Mouse (Mus musculus) hindbrain, embryonic 14.5 days (tissue): ENCODE data around the gene Borcs8. TPM values are rescaled to one million over a fixed set of nuclear protein-coding genes. Genes with fewer than 3 reads are reported as not detected.

Experiments used
- ATAC-seq: fragments of 200-750 bp; cut with Nextera tagmentation; 2 replicates; pipeline ENCODE4 v1.8.0; 2017; ENCODE audit warnings: moderate number of reproducible peaks, mild to moderate bottlenecking, moderate TSS enrichment, moderate library complexity; ENCODE audit not compliant: low FRiP score
- DNase-seq: peaks from one replicate; pipeline ENCODE4 v3.0.0-alpha.2; 2015; ENCODE audit warnings: low spot score
- H3K27ac ChIP-seq: fragments of 300-500 bp; sonication (generic); 2 replicates; pipeline ENCODE4 v1.5.1; 2014; ENCODE audit warnings: mild to moderate bottlenecking, moderate library complexity
- H3K27me3 ChIP-seq: fragments of 300-500 bp; sonication (generic); 2 replicates; pipeline ENCODE4 v1.6.1; 2014; ENCODE audit warnings: mild to moderate bottlenecking, low read length, mixed read lengths; ENCODE audit not compliant: control insufficient read depth, insufficient read depth
- H3K36me3 ChIP-seq: fragments of 300-500 bp; sonication (generic); replicated peaks from 2 replicates; pipeline ENCODE4 v1.6.1; 2014; ENCODE audit not compliant: control insufficient read depth, insufficient read depth
- H3K4me1 ChIP-seq: fragments of 300-500 bp; sonication (generic); replicated peaks from 2 replicates; pipeline ENCODE4 v1.6.1; 2014; ENCODE audit warnings: antibody characterized with exemption, low read length, mixed read lengths; ENCODE audit not compliant: control insufficient read depth, insufficient read depth
- H3K4me2 ChIP-seq: fragments of 300-500 bp; sonication (generic); replicated peaks from 2 replicates; pipeline ENCODE4 v1.6.1; 2014; ENCODE audit warnings: mild to moderate bottlenecking, moderate library complexity
- H3K4me3 ChIP-seq: fragments of 300-500 bp; sonication (generic); replicated peaks from 2 replicates; pipeline ENCODE4 v1.5.1; 2014; ENCODE audit warnings: mild to moderate bottlenecking, low read length
- H3K9ac ChIP-seq: fragments of 300-500 bp; sonication (generic); 2 replicates; pipeline ENCODE4 v1.6.1; 2014
- H3K9me3 ChIP-seq: fragments of 300-500 bp; sonication (generic); 2 replicates; pipeline ENCODE4 v1.6.1; 2016; ENCODE audit warnings: low read length; ENCODE audit not compliant: control insufficient read depth
- WGBS: fragments of 180-500 bp; shearing (Covaris S2); extraction: QIAGEN DNeasy Blood & Tissue Kit; methylation state at CpG from one replicate; pipeline ENCODE4 v1.1.7; 2014; 5-methylcytosine and 5-hydroxymethylcytosine counted together
- microRNA-seq: library from miRNA; unstranded; fragments of <30 nt; microRNA quantifications from one replicate; pipeline ENCODE4, GENCODE M21; 2016
- polyA plus RNA-seq: library from polyadenylated mRNA; unstranded; fragments of >200 nt; fragmentation: Nextera tagmentation; extraction: Ambion mirVana; gene quantifications from 2 replicates; pipeline ENCODE4 v1.2.1, GENCODE M21; 2014

The Borcs8 gene
- polyA plus RNA-seq, 1 experiment from 2014 or later, result 62.1 TPM

DNA sequence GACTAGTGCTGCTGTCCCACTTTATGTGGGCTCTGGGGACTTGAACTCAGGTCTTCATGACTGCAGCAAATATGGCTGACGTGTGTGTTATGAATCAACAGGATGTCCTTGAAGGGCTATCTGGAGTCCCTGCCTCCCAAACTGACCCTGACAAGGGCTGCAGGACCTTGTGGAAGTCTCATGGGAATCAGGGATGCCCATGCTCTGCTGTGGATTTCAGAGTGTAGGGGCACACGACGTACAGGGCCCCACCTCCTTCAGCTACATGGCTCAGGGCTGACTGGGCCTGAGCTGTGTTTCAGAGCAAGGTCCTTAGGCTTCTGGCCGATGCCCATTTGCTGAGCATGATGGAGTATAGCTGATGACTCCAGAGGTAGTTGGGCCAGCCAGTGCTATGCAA lies 43.9 kb downstream of the Borcs8 start:
- peaks cover 21% of the 10 kb centered on the region for H3K36me3 ChIP-seq
- ATAC-seq (no peak), DNase-seq (no peak)
- 93% methylated on average over 4 of the region's 4 CpGs for WGBS
- H3K4me2 ChIP-seq, result no peak overlapping the region
- no peaks in the 10 kb centered on the region for H3K9me3 ChIP-seq
- H3K4me1 ChIP-seq, result no peaks in the 10 kb centered on the region
- H3K27ac ChIP-seq, result no peak overlapping the region
- H3K4me3 ChIP-seq, result no peak overlapping the region
- no peaks in the 10 kb centered on the region for H3K27me3 ChIP-seq
- no peak overlapping the region for H3K9ac ChIP-seq

DNA sequence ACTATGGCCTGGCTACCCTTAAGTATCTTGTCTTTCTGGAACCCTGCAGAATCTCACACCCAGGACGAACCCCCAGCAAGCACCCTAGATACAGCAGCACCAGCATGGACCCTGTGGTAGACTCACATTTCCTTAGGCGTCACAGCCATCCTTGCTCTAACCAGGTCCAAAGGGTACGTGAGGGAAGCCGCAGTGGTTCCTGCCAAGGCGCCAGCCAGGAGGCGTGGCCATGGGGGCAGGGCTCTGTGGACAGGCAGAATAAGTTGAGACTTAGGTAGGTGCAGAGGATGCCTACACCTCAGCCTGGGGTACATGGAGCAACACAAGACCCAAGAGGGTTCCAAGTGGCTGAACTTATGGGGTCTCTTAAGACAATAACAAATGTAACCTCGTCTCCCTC lies 49.4 kb downstream of the Borcs8 start:
- Histone ChIP-seq H3K27me3 (no peaks in the 10 kb centered on the region), H3K9ac (no peak overlapping the region), H3K27ac (no peak overlapping the region), H3K4me3 (no peak overlapping the region), H3K9me3 (no peaks in the 10 kb centered on the region), H3K4me2 (no peak overlapping the region), H3K4me1 (no peaks in the 10 kb centered on the region), H3K36me3 (peaks cover 16% of the 10 kb centered on the region; the same call in 1 of the 2 replicates)
- WGBS, result 72% methylated on average over 7 of the region's 7 CpGs
- ATAC-seq (no peak), DNase-seq (no peak)

- Histone ChIP-seq H3K4me2 (no peak overlapping the region), H3K9me3 (no peaks in the 10 kb centered on the region), H3K4me1 (no peaks in the 10 kb centered on the region), H3K27ac (no peak overlapping the region), H3K36me3 (peaks cover 16% of the 10 kb centered on the region; the same call in 1 of the 2 replicates), H3K9ac (no peak overlapping the region), H3K4me3 (no peak overlapping the region), H3K27me3 (no peaks in the 10 kb centered on the region)
- DNase-seq (no peak), ATAC-seq (no peak)
- 59% methylated on average over 5 of the region's 5 CpGs for WGBS
Observed at GRCm38 (mm10) chr8:70193238-70193637, 53.9 kb downstream of the Borcs8 start.

GRCm38 (mm10) chr8:70194191-70194590 lies 54.9 kb downstream of the Borcs8 start:
- H3K4me2 ChIP-seq, result no peak overlapping the region
- no peaks in the 10 kb centered on the region for H3K27me3 ChIP-seq
- no peak overlapping the region for H3K4me3 ChIP-seq
- H3K27ac ChIP-seq, result no peak overlapping the region
- H3K36me3 ChIP-seq, result peaks cover 16% of the 10 kb centered on the region; the same call in 1 of the 2 replicates
- H3K9me3 ChIP-seq, result no peaks in the 10 kb centered on the region
- ATAC-seq (no peak), DNase-seq (no peak)
- WGBS, result 96% methylated on average over 3 of the region's 3 CpGs
- H3K9ac ChIP-seq, result no peak overlapping the region
- H3K4me1 ChIP-seq, result no peaks in the 10 kb centered on the region

- H3K36me3 ChIP-seq, result peaks cover 16% of the 10 kb centered on the region; the same call in 1 of the 2 replicates
- no peak overlapping the region for H3K4me2 ChIP-seq
- H3K9me3 ChIP-seq, result no peaks in the 10 kb centered on the region
- DNase-seq (no peak), ATAC-seq (no peak)
- no peak overlapping the region for H3K27ac ChIP-seq
- H3K4me1 ChIP-seq, result no peaks in the 10 kb centered on the region
- WGBS, result 85% methylated on average over 2 of the region's 2 CpGs
- no peak overlapping the region for H3K4me3 ChIP-seq
- no peak overlapping the region for H3K9ac ChIP-seq
- H3K27me3 ChIP-seq, result no peaks in the 10 kb centered on the region
Observed at GRCm38 (mm10) chr8:70195762-70196161, 56.5 kb downstream of the Borcs8 start.

Small RNA genes within 50 kb of the gene (microRNA-seq; reads per million reads assigned to microRNA genes)
- 4.5 reads per million, percentile 20 among the genes with 10 or more reads in this experiment for gene Mir7066

Other genes with a start within 250 kb of the Borcs8 start
- 4.6 and 4.7 TPM in 2 replicates for gene Tssk6, start 237.3 kb upstream of the Borcs8 start, polyA plus RNA-seq
- 201 and 213 TPM in 2 replicates for gene Ndufa13, start 236.9 kb upstream of the Borcs8 start, polyA plus RNA-seq
- 11.0 and 12.3 TPM in 2 replicates for gene Yjefn3, start 236.8 kb upstream of the Borcs8 start, polyA plus RNA-seq
- gene Gatad2a, start 143.1 kb upstream of the Borcs8 start, polyA plus RNA-seq, result 26.4 and 26.5 TPM in 2 replicates
- gene Mau2, start 96.8 kb upstream of the Borcs8 start, polyA plus RNA-seq, result 69.3 and 69.4 TPM in 2 replicates
- gene Sugp1, start 96.7 kb upstream of the Borcs8 start, polyA plus RNA-seq, result 40.3 and 44.8 TPM in 2 replicates
- gene Tm6sf2, start 66.6 kb upstream of the Borcs8 start, polyA plus RNA-seq, result 1.0 and 1.9 TPM in 2 replicates
- gene Hapln4, start 56.0 kb upstream of the Borcs8 start, polyA plus RNA-seq, result 0.80 and 1.1 TPM in 2 replicates
- 141 and 152 TPM in 2 replicates for gene Ncan, start 18.6 kb upstream of the Borcs8 start, polyA plus RNA-seq
- gene Nr2c2ap, start 8.2 kb upstream of the Borcs8 start, polyA plus RNA-seq, result 29.1 and 29.5 TPM in 2 replicates
- gene Rfxank, start 345 bp upstream of the Borcs8 start, polyA plus RNA-seq, result 7.2 and 8.2 TPM in 2 replicates
- 0.73 and 0.83 TPM in 2 replicates for gene Mef2b, start 212 bp downstream of the Borcs8 start, polyA plus RNA-seq
- 37.4 and 39.9 TPM in 2 replicates for gene Tmem161a, start 32.9 kb downstream of the Borcs8 start, polyA plus RNA-seq
- gene Slc25a42, start 72.8 kb downstream of the Borcs8 start, polyA plus RNA-seq, result 6.5 and 6.9 TPM in 2 replicates
- 77.8 and 78.8 TPM in 2 replicates for gene Sugp2, start 94.7 kb downstream of the Borcs8 start, polyA plus RNA-seq
- gene Armc6, start 95.0 kb downstream of the Borcs8 start, polyA plus RNA-seq, result 97.6 and 102 TPM in 2 replicates
- 23.5 and 25.1 TPM in 2 replicates for gene Homer3, start 143.3 kb downstream of the Borcs8 start, polyA plus RNA-seq
- 41.8 and 42.5 TPM in 2 replicates for gene Ddx49, start 163.0 kb downstream of the Borcs8 start, polyA plus RNA-seq
- 256 and 288 TPM in 2 replicates for gene Cope, start 163.0 kb downstream of the Borcs8 start, polyA plus RNA-seq
- 42.9 TPM in 2 replicates for gene Cers1, start 176.3 kb downstream of the Borcs8 start, polyA plus RNA-seq
- 0.23 and 3.2 TPM in 2 replicates for gene Gdf1, start 190.3 kb downstream of the Borcs8 start, polyA plus RNA-seq
- 17.3 and 17.9 TPM in 2 replicates for gene Upf1, start 213.8 kb downstream of the Borcs8 start, polyA plus RNA-seq
- gene Comp, start 234.1 kb downstream of the Borcs8 start, polyA plus RNA-seq, result 0.10 and 0.27 TPM in 2 replicates